Mouse (Mus musculus) layer of hippocampus, adult 18-20 months (tissue): ENCODE data around the gene Coro7. TPM values are rescaled to one million over a fixed set of nuclear protein-coding genes. Genes with fewer than 3 reads are reported as not detected.
"Not testable (repeated sequence)": the region's sequence is repeated elsewhere in the genome, so short reads cannot be mapped to it uniquely, and the experiment has no call there.

ENCODE experiments used
- DNase-seq, 2 experiments: peaks; one replicate each; pipeline ENCODE4 v3.0.0; 2022; ENCODE audit warnings: low spot score in 2 of 2
- total RNA-seq, 2 experiments: library from RNA; stranded (reverse); gene quantifications; 2 replicates each; pipeline ENCODE4 v1.2.3; 2021

Coro7 gene
- total RNA-seq, 2 experiments from 2014 or later: 79.0 to 95.7 TPM

DNA sequence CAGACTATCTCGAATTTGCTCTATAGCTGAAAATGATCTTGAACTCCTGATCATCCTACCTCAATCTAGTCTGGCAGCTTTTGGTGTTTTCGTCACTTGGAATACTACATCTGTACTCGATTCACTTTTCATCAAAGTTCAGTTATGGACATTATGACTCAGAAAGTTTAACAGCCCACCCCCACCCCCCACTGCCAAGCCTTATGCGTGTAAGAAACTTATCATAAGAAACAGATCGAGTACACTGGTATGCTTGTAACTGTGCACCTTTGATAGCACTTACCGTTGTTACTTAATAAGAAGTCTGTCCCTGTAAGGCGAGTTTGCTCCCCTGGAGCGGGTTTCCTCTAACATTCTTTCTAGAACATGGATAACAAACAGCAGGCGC lies 3.6 kb upstream of the Coro7 start:
- no peak for DNase-seq

DNA sequence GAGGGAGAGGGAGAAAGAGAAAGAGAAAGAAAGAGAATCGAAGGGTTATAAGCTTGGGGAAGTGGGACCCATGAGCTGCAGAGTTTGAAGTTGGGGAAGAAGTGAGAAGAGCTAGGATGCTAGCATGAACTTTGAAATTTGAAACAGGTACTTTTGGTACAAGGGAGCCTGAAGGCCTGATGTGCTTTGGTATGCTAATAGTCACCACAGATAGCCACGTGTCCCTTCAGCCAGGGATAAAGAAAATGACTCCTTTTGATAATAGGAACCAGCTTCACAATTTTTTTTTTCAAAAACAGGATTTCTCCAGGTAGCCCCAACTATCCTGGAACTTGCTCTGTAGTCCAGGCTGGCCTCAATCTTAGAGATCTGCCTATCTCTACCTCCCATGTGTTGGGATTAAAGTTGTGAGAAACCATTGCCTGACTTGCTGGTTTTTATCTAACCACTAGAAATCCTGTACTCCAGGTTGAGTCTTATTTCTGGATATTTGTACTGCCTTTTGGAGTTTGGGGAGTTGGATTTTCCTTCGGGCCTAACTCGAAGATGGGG lies 3.1 kb upstream of the Coro7 start:
- no peak for DNase-seq

DNA sequence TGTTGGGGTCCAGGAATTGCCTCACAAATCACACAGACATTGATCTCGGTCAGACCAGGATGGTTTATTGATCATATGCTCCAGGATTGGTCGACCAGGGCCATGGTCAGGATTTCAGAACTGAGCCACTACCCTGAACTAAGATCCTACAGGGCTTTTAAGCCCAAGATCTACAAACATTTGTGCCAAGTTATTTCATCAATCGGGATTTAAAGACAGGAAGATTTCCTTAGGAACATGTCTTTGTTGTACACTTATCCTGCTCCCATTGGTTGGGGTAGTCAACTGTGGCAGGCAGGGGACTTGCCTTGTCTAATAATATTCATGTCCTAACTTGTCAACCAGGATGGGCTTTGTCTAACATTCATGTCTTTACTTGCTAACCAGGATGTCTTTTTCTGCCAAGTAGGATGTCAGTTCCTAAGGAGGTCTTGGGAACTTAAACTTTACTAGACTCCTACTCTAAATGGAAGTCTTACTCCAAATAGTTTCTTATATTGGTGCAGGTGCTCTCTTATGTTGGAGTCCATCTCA lies 1.4 kb upstream of the Coro7 start:
- not testable (repeated sequence) for DNase-seq

DNA sequence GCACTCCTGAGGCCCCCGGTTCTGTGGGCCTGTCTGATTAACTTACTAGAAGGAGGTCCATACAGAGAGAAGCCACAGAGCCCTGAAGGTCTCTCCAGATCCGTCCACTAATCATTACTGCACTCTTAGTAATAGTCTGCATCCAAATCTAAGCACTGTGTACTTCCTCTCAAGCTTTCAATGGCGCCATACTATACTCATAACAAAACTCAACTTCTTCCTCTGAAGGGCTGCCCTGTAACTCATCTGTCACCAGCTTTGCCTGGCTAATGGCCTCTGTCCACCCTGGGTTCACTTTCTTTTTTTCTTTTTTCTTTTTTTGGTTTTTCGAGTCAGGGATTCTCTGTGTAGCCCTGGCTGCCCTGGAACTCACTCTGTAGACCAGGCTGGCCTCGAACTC lies 1.5 kb downstream of the Coro7 start:
- DNase-seq: no peak

DNA sequence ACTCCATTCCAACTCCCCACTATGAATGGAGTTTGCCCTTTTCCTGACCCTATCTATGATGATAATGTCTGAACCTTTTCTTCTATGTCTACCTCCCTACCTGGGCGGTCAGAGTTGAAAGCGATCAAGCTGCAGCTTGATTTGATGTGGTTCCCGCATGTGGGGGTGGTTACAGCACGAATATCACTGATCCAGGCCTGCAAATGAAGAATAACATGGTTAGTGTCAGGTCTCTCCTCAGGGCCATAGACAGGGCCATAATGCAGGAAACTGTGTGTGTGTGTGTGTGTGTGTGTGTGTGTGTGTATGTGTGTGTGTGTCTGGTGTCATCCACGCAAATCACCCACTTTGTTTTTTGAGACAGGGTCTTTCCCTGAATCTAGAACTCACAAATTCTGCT lies 2.7 kb downstream of the Coro7 start:
- DNase-seq: no peak

DNA sequence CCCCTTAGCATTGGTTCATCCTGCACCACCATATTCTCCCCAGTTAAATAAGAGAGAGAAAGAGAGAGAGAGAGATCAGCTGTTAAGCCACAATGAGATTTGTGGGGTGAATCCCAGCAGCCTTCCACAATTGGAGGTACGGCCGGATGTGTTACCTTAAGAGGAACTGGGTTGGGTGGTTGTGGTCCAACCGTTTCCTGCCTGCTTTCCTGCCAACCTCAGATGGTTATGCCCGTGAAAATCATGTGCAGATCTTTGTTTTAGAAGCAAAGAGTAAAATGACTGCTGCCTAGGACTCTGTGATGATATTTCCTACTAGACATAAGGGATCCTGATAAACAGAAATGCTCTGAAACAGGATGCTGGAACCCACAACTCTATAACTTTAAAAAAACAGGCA lies 5.5 kb downstream of the Coro7 start:
- DNase-seq: no peak

DNA sequence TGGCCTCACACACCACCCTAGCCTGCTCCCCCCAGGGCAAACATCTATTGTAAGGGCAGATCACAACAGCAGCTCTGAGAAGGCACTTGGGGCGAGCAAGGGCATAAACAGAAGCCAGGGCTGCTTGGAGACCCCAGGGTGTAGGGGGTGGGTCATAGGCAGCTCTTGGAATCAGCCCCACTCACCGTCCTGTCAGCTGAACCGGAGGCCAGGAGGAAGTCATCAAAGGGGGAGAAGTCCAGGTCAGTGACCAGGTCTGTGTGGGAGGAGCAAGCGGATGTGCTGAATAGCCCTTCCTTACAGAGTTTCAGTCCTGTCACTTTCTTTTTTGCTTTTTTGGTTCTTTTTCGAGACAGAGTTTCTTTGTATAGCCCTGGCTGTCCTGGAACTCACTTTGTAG lies 9.3 kb downstream of the Coro7 start:
- no peak for DNase-seq

DNA sequence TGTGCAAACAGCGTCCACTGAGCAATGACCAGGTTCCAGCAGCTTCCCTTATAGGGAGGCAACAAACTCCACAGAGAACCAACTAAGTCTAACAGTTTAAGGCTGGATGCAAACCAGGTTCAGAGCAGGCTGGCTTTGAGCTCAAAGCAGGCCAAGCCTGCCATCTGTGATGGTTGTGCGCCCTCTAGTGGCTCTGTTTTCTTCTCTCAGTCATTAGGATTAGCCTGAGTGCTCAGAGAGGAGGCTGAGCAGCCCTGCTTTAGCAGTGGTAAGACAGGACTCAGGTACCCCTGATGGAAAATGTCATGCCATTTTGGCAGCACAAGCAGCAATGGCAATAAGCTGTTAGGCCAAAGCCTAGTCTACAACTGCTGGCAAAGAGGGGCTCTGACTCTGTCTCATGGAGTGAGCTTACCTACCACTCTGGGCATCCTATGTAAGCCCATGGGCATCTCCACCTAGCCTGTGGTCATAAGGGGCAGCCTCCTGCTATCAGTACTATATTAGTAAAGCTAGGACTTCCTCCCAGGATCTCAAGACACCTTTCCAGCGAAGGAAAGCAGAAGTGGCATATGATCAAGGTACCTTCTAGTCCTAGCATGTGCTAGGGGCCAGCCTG lies 12.3 kb downstream of the Coro7 start:
- DNase-seq: peak; percentile 82 to 95

DNA sequence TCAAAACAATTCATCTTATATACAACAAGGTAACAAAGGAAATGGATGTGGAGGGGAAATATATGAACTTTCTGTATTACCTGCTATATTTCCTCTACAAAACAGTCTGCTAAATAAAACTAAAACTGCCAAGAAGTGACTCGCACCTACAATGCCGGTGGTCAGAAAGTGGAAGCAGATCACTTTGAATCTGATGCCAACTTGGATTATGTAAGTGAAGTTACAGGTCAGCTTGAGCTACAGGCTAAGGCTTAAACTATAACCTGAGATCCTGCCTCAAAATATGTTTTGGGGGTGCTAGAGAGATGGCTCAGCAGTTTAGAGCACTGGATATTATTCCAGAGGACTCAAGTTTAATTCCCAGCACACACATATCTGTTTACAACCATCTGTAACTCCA lies 13.9 kb downstream of the Coro7 start:
- DNase-seq: no peak

DNA sequence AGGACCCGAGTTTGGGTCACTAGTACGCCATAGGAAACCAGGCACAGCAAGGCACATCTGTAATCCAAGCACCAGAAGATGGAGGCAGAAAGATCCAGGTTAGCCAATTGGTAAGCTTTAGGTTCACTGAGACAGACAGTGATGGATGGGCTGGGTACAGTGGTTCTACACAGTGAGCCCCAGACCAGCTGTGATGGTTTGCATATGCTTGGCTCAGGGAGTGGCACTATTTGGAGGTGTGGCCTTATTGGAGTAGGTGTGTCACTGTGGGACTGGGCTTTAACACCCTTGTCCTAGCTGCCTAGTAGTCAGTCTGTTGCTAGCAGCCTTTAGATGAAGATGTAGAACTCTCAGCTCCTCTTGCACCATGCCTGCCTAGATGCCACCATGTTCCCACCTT lies 15.8 kb downstream of the Coro7 start:
- no peak for DNase-seq

DNA sequence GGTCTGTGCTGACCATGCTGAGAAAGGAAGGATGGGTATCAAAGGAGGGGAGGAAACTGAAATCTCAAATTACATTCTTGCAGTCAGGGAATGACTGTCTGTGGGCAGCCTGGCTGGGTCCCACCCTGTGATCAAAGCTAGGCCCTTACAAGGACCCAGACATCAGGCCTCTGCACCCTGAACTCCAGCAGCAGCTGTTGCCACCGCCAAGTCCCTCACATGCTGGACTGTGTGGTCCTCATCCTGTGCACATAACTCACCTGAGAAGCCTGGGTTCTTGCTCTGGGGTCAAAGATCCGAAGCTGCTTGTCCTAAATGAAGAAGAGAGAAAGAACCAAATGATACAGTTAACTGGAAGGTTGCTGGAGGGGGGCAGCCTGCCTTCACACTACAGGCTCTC lies 18.0 kb downstream of the Coro7 start:
- DNase-seq: no peak

DNA sequence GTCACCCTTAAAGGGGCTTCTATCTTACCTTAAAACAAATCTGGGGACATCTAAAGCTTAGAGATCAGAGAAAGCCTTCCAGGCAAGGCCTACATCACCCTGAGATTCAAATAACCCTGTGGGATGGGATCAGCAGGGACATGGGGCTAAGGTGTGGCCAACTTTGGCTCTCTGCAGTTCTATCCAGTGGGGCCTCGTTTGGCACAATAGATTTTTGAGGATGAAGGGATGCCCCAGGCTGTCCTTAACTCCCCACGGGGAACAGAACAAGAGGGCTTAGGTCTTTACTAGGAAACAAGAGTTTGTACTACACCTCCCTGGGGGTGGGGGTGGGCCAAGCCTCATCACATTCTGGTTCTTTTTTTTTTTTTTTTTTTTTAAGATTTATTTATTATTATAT lies 20.3 kb downstream of the Coro7 start:
- DNase-seq: no peak

DNA sequence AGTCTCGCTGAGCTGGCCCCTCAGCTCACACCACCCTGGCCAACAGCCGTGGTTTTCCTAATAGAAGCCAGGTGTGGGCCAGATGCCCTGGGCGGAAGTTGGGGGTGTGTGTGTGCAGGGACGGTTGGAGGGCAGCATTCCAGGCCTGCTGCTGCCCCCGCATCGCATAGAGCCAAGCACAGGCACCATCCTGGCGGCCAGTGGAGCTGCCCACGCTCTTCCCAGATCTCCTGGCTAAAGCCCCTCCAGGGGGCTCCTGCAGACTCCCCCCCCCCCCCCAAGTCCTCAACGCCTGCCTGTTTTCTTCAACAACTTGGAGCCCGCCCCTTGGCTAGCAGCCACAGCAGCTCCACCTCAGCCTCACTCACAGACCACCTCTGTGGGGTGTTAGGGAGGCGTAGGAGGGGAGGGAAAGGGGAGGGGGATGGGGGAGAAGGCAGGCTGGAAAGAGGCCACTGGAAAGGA lies 20.8 kb downstream of the Coro7 start:
- DNase-seq: peak in 1 of 2 experiments; percentile 48

DNA sequence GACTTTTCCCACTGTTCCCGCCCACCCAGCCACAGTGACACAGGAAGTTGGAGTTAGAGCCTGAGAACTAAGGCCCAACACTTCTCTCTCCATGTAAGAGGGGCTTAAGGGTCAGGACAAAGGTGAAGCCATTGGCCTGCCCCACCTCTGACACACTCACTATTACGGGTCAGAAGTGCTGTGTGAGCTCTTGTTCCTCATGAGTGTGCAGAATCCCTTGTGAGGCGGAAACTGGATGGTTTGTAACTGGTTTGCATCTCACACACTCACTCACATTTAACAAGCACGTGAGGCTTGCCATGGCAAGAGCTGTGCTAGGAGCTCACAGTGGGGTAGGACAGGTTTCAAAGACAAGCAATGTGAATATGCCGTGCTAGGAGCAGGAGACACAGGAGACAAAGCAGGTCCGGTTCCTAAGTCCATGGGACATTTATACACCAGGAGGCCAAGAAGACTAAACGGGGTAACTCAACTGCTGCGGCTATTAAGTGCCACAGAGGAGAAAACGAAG lies 23.0 kb downstream of the Coro7 start:
- no peak for DNase-seq

DNA sequence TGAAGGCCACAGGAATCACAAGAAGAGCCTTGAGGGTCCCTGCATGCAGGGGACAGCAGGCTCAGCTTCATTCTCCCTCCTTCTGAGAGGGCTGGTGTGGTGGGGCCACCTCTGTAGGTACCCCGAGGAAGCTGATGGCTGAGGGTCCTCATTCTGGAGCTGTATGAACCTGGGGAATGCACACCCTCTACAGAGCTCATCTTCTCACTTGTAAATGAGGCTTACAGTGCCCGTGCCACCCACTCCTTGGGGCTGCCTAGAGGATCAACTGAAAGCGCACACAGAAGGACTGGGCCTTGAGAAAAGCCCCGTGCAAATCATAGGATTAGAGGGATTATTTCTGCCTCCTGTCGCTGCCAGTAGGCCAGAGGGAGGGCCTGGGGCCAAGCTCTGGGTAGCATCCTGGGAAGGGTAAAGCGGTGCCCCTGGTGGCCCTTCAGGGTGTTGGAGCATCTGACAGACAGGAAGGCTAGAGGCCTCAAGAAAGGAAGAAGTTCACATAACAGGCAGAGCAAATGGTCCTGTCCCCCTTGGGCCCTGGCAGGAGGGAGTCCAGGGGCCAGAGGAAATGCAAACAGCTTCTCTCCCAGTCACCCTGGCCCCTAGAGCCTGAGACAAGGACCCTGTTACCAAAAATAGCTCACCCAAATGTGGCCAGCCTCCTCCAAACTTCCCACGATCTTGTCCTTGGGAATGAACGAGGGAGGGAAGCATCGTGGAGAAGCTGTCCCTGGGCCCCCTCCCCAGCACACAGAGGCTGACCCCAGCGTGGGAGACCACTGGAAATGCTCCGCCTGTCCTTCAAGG lies 23.6 kb downstream of the Coro7 start:
- DNase-seq: no peak

DNA sequence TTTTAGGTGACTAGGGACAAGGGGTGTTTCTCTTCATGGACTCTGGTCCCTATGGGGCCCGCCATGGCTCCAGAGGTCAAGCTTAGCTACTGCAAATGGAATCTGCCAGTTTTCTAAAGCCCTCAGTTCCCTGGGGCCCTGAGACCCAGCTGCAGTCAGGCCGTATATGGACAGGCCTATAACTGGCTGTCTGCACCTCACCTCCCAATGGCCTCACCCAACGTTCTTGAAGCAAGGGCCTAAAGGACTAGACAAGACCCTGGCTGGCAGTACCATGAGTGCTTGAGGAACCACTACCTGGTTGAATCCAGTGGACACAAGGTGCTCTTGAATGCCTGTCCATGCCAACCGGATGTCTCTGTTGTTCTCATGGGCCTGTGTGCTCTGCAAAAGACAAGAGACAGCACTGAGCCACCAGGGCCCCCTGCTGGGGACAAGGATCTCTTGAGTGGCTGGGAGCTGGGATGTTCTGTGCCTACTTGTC lies 24.3 kb downstream of the Coro7 start:
- peak in 1 of 2 experiments; percentile 39 for DNase-seq

DNA sequence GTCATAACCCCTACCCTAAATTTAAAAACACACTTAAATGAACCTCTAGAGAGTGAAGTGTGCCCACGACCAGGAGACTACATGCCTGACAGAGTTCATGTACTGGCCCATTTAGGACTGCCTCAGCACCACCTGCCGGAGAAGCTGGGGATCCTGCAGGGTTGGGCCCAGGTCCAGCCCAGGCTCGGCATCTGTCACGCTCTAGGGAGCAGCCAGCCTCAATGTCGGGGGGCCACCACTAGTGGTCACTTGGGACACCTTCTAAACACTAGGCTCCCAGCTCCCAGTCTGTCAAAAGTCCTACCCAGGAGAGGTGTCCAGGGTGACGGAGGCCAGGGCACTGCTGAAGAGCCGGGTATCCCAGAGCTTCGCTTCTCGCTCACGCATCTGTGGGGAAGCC lies 24.9 kb downstream of the Coro7 start:
- DNase-seq: no peak

DNA sequence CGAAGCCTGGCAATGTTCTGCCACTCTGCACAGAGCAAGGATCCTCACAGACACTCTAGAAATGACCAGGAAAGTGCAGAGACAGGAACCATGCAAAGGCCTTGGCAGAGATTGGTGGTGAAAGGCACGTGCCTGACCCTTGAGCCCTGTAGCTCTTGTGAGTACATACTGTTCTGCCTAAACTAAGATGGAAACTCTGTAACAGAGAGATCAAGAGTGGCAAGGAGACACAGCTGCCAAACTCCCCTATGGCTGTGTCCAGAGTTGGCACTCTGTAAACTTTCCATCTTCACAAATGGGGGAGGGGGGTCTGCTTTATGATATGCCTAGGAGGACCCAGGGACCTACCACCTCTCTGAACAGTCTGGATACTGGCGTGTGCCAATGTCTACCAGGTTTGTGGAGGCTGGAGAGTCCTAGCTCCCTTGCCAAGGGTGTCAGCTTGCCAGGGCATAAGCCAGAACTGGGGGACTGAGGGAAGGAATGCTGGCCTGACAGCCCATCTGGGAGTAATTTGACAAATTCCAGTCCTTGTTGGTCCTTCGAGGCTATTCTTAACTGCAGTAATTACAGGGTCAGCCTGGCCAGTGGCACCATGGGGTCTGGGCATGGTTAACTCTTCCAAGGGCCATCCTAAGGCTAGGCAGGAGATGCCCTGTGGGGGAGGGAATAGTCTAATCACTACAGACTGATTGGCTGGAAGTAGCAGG lies 26.7 kb downstream of the Coro7 start:
- DNase-seq: no peak

DNA sequence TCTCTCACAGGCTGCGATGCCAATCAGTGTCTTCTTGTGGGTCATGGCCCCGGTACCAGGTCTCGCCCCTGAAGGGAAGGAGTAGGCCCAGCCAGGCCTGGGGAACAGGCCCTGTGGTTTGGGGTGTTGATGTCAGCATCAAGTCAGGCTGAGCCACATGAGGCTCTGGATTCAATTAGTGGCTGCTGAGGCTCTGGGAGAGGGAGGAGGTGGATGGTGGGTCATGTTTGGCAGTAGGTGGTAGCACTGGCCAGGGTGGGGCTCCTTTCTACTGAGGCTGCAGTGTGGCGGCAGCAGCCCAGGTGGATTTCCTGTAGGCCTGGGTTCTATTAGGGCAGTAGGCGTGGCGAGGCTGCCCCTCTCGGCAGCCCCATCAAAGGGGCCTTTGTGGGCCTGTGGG lies 28.0 kb downstream of the Coro7 start:
- no peak for DNase-seq

DNA sequence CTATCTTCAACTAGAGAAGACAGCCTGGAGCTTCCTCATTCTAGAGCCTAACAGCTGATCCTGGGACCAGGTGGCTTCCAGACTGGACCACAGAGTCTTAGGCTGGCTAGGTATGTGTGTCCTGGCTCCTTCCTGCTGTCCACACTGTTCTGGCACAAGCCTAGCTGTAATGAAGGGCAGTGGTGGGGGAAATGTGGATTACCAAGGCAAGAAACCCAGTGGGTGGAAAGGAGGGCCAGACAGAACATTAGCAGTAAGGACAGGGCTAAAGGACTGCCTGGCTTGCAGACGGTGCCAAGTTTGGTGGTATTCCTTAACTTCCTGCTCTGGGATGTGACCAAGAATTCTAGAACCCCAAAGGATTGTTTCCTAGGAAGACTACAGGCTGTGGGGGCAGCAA lies 28.5 kb downstream of the Coro7 start:
- DNase-seq: no peak

DNA sequence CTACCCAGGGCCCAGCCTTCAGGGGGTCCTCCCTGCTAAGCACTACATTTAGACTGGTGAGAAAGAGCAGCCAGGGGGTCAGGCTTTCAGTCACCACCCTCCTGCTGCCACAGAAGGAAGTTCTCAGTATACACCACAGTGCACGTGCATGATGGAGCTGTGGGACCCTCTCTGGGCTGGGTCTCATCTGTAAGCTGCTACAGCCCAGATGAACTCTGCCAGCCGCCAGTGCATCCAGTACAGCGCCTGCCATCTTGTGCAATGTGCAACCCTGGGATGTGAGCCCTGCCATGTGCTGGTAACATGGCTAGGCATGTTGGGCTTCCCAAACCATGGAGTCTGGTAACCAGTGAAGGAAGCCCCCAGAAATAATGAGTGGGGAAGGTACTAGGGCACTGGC lies 29.4 kb downstream of the Coro7 start:
- no peak for DNase-seq
